Mouse (Mus musculus): ENCODE results near the gene Tbl3.

GRCm38 (mm10) chr17:24686514-24686913 lies 20.9 kb downstream of the Tbl3 start:
- no peak for TF ChIP-seq CTCF (IDR thresholded peaks at IDR 0.05; ENCODE audit: borderline replicate concordance, insufficient read depth, low read depth, low read length)
- no peak for TF ChIP-seq POLR2A (IDR thresholded peaks at IDR 0.05; ENCODE audit: borderline replicate concordance, insufficient read depth, low read length)

All from cerebellum, adult 2 months (tissue).